Mouse (Mus musculus): ENCODE measurements at regions not wholly inside any gene's neighbourhood (a gene's known extent, or its start where the extent isn't known, plus 50 kb on each side); places are given as distances from the start of the nearest gene placed in this dataset.

GRCm38 (mm10) chr19:14664682-14665417 lies 67.0 kb upstream of the Tle4 start:
- no peaks in the 10 kb centered on the region for H3K4me1 ChIP-seq (ENCODE audit: control insufficient read depth, insufficient read depth, low read length)
- ATAC-seq (ENCODE audit: insufficient number of reproducible peaks, insufficient read depth, low FRiP score, low read depth): no peak
- WGBS: 79% methylated on average over 3 of the region's 3 CpGs
- H3K9me3 ChIP-seq (ENCODE audit: control insufficient read depth, low read depth, low read length): no peaks in the 10 kb centered on the region
- no peak overlapping the region for H3K4me2 ChIP-seq (replicated peaks; ENCODE audit: low read depth, low read length)
- no peaks in the 10 kb centered on the region for H3K27me3 ChIP-seq (ENCODE audit: control insufficient read depth, insufficient read depth, low read length)
- no peak overlapping the region for H3K27ac ChIP-seq (ENCODE audit: low read length)
- H3K36me3 ChIP-seq (ENCODE audit: control insufficient read depth, insufficient read depth, low read length): no peaks in the 10 kb centered on the region
- H3K9ac ChIP-seq (replicated peaks; ENCODE audit: low read depth, low read length): no peak overlapping the region
- H3K4me3 ChIP-seq (ENCODE audit: low read depth, low read length): no peak overlapping the region

- ATAC-seq (ENCODE audit: insufficient number of reproducible peaks, insufficient read depth, low FRiP score, low read depth): no peak
- Histone ChIP-seq H3K36me3 (ENCODE audit: control insufficient read depth, insufficient read depth, low read length) (no peaks in the 10 kb centered on the region), H3K27ac (ENCODE audit: low read length) (no peak overlapping the region), H3K9me3 (ENCODE audit: control insufficient read depth, low read depth, low read length) (no peaks in the 10 kb centered on the region), H3K4me1 (ENCODE audit: control insufficient read depth, insufficient read depth, low read length) (no peaks in the 10 kb centered on the region), H3K27me3 (ENCODE audit: control insufficient read depth, insufficient read depth, low read length) (no peaks in the 10 kb centered on the region), H3K4me2 (replicated peaks; ENCODE audit: low read depth, low read length) (no peak overlapping the region), H3K9ac (replicated peaks; ENCODE audit: low read depth, low read length) (no peak overlapping the region), H3K4me3 (ENCODE audit: low read depth, low read length) (no peak overlapping the region)
- WGBS: 61% methylated on average over 2 of the region's 2 CpGs
Measured at GRCm38 (mm10) chr19:14664096-14664586, 66.3 kb upstream of the Tle4 start.

- no peak for ATAC-seq (ENCODE audit: insufficient number of reproducible peaks, insufficient read depth, low FRiP score, low read depth)
- H3K4me1 ChIP-seq (ENCODE audit: control insufficient read depth, insufficient read depth, low read length): no peaks in the 10 kb centered on the region
- H3K4me2 ChIP-seq (replicated peaks; ENCODE audit: low read depth, low read length): no peak overlapping the region
- no peak overlapping the region for H3K9ac ChIP-seq (replicated peaks; ENCODE audit: low read depth, low read length)
- H3K36me3 ChIP-seq (ENCODE audit: control insufficient read depth, insufficient read depth, low read length): no peaks in the 10 kb centered on the region
- 81% methylated on average over 4 of the region's 4 CpGs for WGBS
- no peaks in the 10 kb centered on the region for H3K27me3 ChIP-seq (ENCODE audit: control insufficient read depth, insufficient read depth, low read length)
- H3K4me3 ChIP-seq (ENCODE audit: low read depth, low read length): no peak overlapping the region
- no peak overlapping the region for H3K27ac ChIP-seq (ENCODE audit: low read length)
- no peaks in the 10 kb centered on the region for H3K9me3 ChIP-seq (ENCODE audit: control insufficient read depth, low read depth, low read length)
Measured at GRCm38 (mm10) chr19:14663350-14663749, 65.5 kb upstream of the Tle4 start.

GRCm38 (mm10) chr19:14659725-14660124 lies 61.9 kb upstream of the Tle4 start:
- Histone ChIP-seq H3K4me2 (replicated peaks; ENCODE audit: low read depth, low read length) (no peak overlapping the region), H3K27me3 (ENCODE audit: control insufficient read depth, insufficient read depth, low read length) (no peaks in the 10 kb centered on the region), H3K4me3 (ENCODE audit: low read depth, low read length) (no peak overlapping the region), H3K9me3 (ENCODE audit: control insufficient read depth, low read depth, low read length) (no peaks in the 10 kb centered on the region), H3K36me3 (ENCODE audit: control insufficient read depth, insufficient read depth, low read length) (no peaks in the 10 kb centered on the region), H3K9ac (replicated peaks; ENCODE audit: low read depth, low read length) (no peak overlapping the region), H3K4me1 (ENCODE audit: control insufficient read depth, insufficient read depth, low read length) (no peaks in the 10 kb centered on the region), H3K27ac (ENCODE audit: low read length) (no peak overlapping the region)
- 69% methylated on average over 4 of the region's 4 CpGs for WGBS
- ATAC-seq (ENCODE audit: insufficient number of reproducible peaks, insufficient read depth, low FRiP score, low read depth): no peak

- Histone ChIP-seq H3K9ac (replicated peaks; ENCODE audit: low read depth, low read length) (no peak overlapping the region), H3K4me3 (ENCODE audit: low read depth, low read length) (no peak overlapping the region), H3K27me3 (ENCODE audit: control insufficient read depth, insufficient read depth, low read length) (no peaks in the 10 kb centered on the region), H3K27ac (ENCODE audit: low read length) (no peak overlapping the region), H3K4me2 (replicated peaks; ENCODE audit: low read depth, low read length) (no peak overlapping the region), H3K36me3 (ENCODE audit: control insufficient read depth, insufficient read depth, low read length) (no peaks in the 10 kb centered on the region), H3K4me1 (ENCODE audit: control insufficient read depth, insufficient read depth, low read length) (no peaks in the 10 kb centered on the region), H3K9me3 (ENCODE audit: control insufficient read depth, low read depth, low read length) (no peaks in the 10 kb centered on the region)
- no peak for ATAC-seq (ENCODE audit: insufficient number of reproducible peaks, insufficient read depth, low FRiP score, low read depth)
- 90% methylated on average over 2 of the region's 2 CpGs for WGBS
Measured at GRCm38 (mm10) chr19:14658479-14658878, 60.6 kb upstream of the Tle4 start.

- no peak overlapping the region for H3K27ac ChIP-seq (ENCODE audit: low read length)
- H3K4me1 ChIP-seq (ENCODE audit: control insufficient read depth, insufficient read depth, low read length): no peaks in the 10 kb centered on the region
- ATAC-seq (ENCODE audit: insufficient number of reproducible peaks, insufficient read depth, low FRiP score, low read depth): no peak
- no peak overlapping the region for H3K4me2 ChIP-seq (replicated peaks; ENCODE audit: low read depth, low read length)
- no peaks in the 10 kb centered on the region for H3K27me3 ChIP-seq (ENCODE audit: control insufficient read depth, insufficient read depth, low read length)
- no peaks in the 10 kb centered on the region for H3K9me3 ChIP-seq (ENCODE audit: control insufficient read depth, low read depth, low read length)
- no peak overlapping the region for H3K4me3 ChIP-seq (ENCODE audit: low read depth, low read length)
- H3K36me3 ChIP-seq (ENCODE audit: control insufficient read depth, insufficient read depth, low read length): no peaks in the 10 kb centered on the region
- no peak overlapping the region for H3K9ac ChIP-seq (replicated peaks; ENCODE audit: low read depth, low read length)
- 48% methylated on average over 2 of the region's 2 CpGs for WGBS
Measured at GRCm38 (mm10) chr19:14656022-14656388, 58.2 kb upstream of the Tle4 start.

- H3K4me3 ChIP-seq (ENCODE audit: low read depth, low read length): no peak overlapping the region
- no peak overlapping the region for H3K4me2 ChIP-seq (replicated peaks; ENCODE audit: low read depth, low read length)
- H3K27me3 ChIP-seq (ENCODE audit: control insufficient read depth, insufficient read depth, low read length): no peaks in the 10 kb centered on the region
- no peak overlapping the region for H3K27ac ChIP-seq (ENCODE audit: low read length)
- ATAC-seq (ENCODE audit: insufficient number of reproducible peaks, insufficient read depth, low FRiP score, low read depth): no peak
- no peaks in the 10 kb centered on the region for H3K36me3 ChIP-seq (ENCODE audit: control insufficient read depth, insufficient read depth, low read length)
- H3K9me3 ChIP-seq (ENCODE audit: control insufficient read depth, low read depth, low read length): no peaks in the 10 kb centered on the region
- H3K9ac ChIP-seq (replicated peaks; ENCODE audit: low read depth, low read length): no peak overlapping the region
- 43% methylated on average over 5 of the region's 5 CpGs for WGBS
- H3K4me1 ChIP-seq (ENCODE audit: control insufficient read depth, insufficient read depth, low read length): no peaks in the 10 kb centered on the region
Measured at GRCm38 (mm10) chr19:14655302-14656021, 57.6 kb upstream of the Tle4 start.
